Mouse (Mus musculus) hindbrain, embryonic 11.5 days (tissue): ENCODE data around the gene Wt1. TPM values are rescaled to one million over a fixed set of nuclear protein-coding genes. Genes with fewer than 3 reads are reported as not detected.

ENCODE experiments used
- ATAC-seq: fragments of 200-750 bp; cut with Nextera tagmentation; 2 replicates; pipeline ENCODE4 v1.8.0; 2017; ENCODE audit warnings: mild to moderate bottlenecking, moderate TSS enrichment, moderate library complexity; ENCODE audit not compliant: low FRiP score
- DNase-seq: peaks from one replicate; pipeline ENCODE4 v3.0.0-alpha.2; 2015; ENCODE audit warnings: low spot score
- H3K27ac ChIP-seq: fragments of 300-500 bp; sonication (generic); 2 replicates; pipeline ENCODE4 v1.5.1; 2014; ENCODE audit warnings: mild to moderate bottlenecking, low read depth, low read length
- H3K27me3 ChIP-seq: fragments of 300-500 bp; sonication (generic); 2 replicates; pipeline ENCODE4 v1.6.1; 2014; ENCODE audit warnings: mild to moderate bottlenecking, low read length, moderate library complexity, mixed read lengths; ENCODE audit not compliant: control insufficient read depth, insufficient read depth
- H3K36me3 ChIP-seq: fragments of 300-500 bp; sonication (generic); 2 replicates; pipeline ENCODE4 v1.6.1; 2014; ENCODE audit warnings: mild to moderate bottlenecking, low read length, moderate library complexity, mixed read lengths; ENCODE audit not compliant: control insufficient read depth, insufficient read depth
- H3K4me1 ChIP-seq: fragments of 300-500 bp; sonication (generic); replicated peaks from 2 replicates; pipeline ENCODE4 v1.6.1; 2014; ENCODE audit warnings: low read length, mixed read lengths; ENCODE audit not compliant: control insufficient read depth, insufficient read depth
- H3K4me2 ChIP-seq: fragments of 300-500 bp; sonication (generic); replicated peaks from 2 replicates; pipeline ENCODE4 v1.6.1; 2014; ENCODE audit warnings: mild to moderate bottlenecking, low read depth, low read length
- H3K4me3 ChIP-seq: fragments of 300-500 bp; sonication (generic); 2 replicates; pipeline ENCODE4 v1.5.1; 2014; ENCODE audit warnings: low read depth, low read length
- H3K9ac ChIP-seq: fragments of 300-500 bp; sonication (generic); 2 replicates; pipeline ENCODE4 v1.6.1; 2014; ENCODE audit warnings: low read depth, low read length
- H3K9me3 ChIP-seq: fragments of 300-500 bp; sonication (generic); 2 replicates; pipeline ENCODE4 v1.6.1; 2016; ENCODE audit warnings: low read length; ENCODE audit not compliant: control insufficient read depth
- WGBS: fragments of 180-500 bp; shearing (Covaris S2); extraction: QIAGEN DNeasy Blood & Tissue Kit; methylation state at CpG from one replicate; pipeline ENCODE4 v1.1.7; 2014; 5-methylcytosine and 5-hydroxymethylcytosine counted together
- polyA plus RNA-seq: library from polyadenylated mRNA; unstranded; fragments of >200 nt; fragmentation: Nextera tagmentation; extraction: Ambion mirVana; gene quantifications from 2 replicates; pipeline ENCODE4 v1.2.1, GENCODE M21; 2014

Wt1 gene
- polyA plus RNA-seq, 1 experiment from 2014 or later = 0.52 TPM

- no peak overlapping the region for H3K27ac ChIP-seq
- no peaks in the 10 kb centered on the region for H3K9me3 ChIP-seq
- no peak overlapping the region for H3K4me2 ChIP-seq
- 0 out of 2 replicates have a peak, but pooled peaks cover 4% of the 10 kb centered on the region for H3K4me1 ChIP-seq
- 4% methylated on average over 8 of the region's 8 CpGs for WGBS
- H3K9ac ChIP-seq = no peak overlapping the region
- no peaks in the 10 kb centered on the region for H3K36me3 ChIP-seq
- H3K4me3 ChIP-seq = no peak overlapping the region
- peak; percentile 47 for DNase-seq
- no peak for ATAC-seq
- peaks cover 86% of the 10 kb centered on the region for H3K27me3 ChIP-seq
Observed at GRCm38 (mm10) chr2:105123431-105123830, 2.9 kb upstream of the Wt1 start.

- no peak overlapping the region for H3K4me3 ChIP-seq
- no peak for ATAC-seq
- no peaks in the 10 kb centered on the region for H3K9me3 ChIP-seq
- peak; percentile 48 for DNase-seq
- WGBS = 2% methylated on average over 9 of the region's 9 CpGs
- H3K4me2 ChIP-seq = no peak overlapping the region
- H3K9ac ChIP-seq = no peak overlapping the region
- H3K27me3 ChIP-seq = peaks cover 86% of the 10 kb centered on the region
- H3K27ac ChIP-seq = no peak overlapping the region
- H3K4me1 ChIP-seq = 0 out of 2 replicates have a peak, but pooled peaks cover 4% of the 10 kb centered on the region
- H3K36me3 ChIP-seq = no peaks in the 10 kb centered on the region
Observed at GRCm38 (mm10) chr2:105123881-105124280, 2.4 kb upstream of the Wt1 start.

- under 1% methylated on average over 7 of the region's 7 CpGs for whole genome bisulfite sequencing
- no peaks in the 10 kb centered on the region for H3K9me3 ChIP-seq
- no peak overlapping the region for H3K9ac ChIP-seq
- H3K27ac ChIP-seq = no peak overlapping the region
- H3K36me3 ChIP-seq = no peaks in the 10 kb centered on the region
- no peak overlapping the region for H3K4me2 ChIP-seq
- peaks cover 88% of the 10 kb centered on the region for H3K27me3 ChIP-seq
- ATAC-seq (no peak), DNase-seq (peak; percentile 40)
- H3K4me1 ChIP-seq = 0 out of 2 replicates have a peak, but pooled peaks cover 4% of the 10 kb centered on the region
- H3K4me3 ChIP-seq = no peak overlapping the region
Observed at GRCm38 (mm10) chr2:105124391-105124790, 1.9 kb upstream of the Wt1 start.

- Histone ChIP-seq H3K27me3 (peaks cover 88% of the 10 kb centered on the region), H3K4me2 (no peak overlapping the region), H3K4me3 (no peak overlapping the region), H3K9ac (no peak overlapping the region), H3K27ac (no peak overlapping the region), H3K4me1 (0 out of 2 replicates have a peak, but pooled peaks cover 4% of the 10 kb centered on the region), H3K36me3 (no peaks in the 10 kb centered on the region), H3K9me3 (no peaks in the 10 kb centered on the region)
- ATAC-seq (no peak), DNase-seq (peak; percentile 54)
- WGBS = 3% methylated on average over 8 of the region's 8 CpGs
Observed at GRCm38 (mm10) chr2:105125205-105125604, 1.1 kb upstream of the Wt1 start.

- no peak for ATAC-seq
- Histone ChIP-seq H3K36me3 (no peaks in the 10 kb centered on the region), H3K4me2 (no peak overlapping the region), H3K9me3 (no peaks in the 10 kb centered on the region), H3K4me3 (no peak overlapping the region), H3K27me3 (peaks cover 88% of the 10 kb centered on the region), H3K9ac (no peak overlapping the region), H3K27ac (no peak overlapping the region), H3K4me1 (0 out of 2 replicates have a peak, but pooled peaks cover 4% of the 10 kb centered on the region)
- 2% methylated on average over 15 of the region's 15 CpGs for WGBS
- DNase-seq = no peak
Observed at GRCm38 (mm10) chr2:105125641-105126040, 688 bp upstream of the Wt1 start.

- Histone ChIP-seq H3K36me3 (no peaks in the 10 kb centered on the region), H3K4me2 (0 out of 2 replicates have a peak overlapping the region, but pooled peaks have one; percentile 19), H3K27me3 (peaks cover 93% of the 10 kb centered on the region), H3K9ac (no peak overlapping the region), H3K9me3 (no peaks in the 10 kb centered on the region), H3K4me3 (peak overlapping the region; percentile 22), H3K4me1 (0 out of 2 replicates have a peak, but pooled peaks cover 4% of the 10 kb centered on the region), H3K27ac (no peak overlapping the region)
- ATAC-seq (peak; percentile 33), DNase-seq (peak; percentile 66)
- under 1% methylated on average over 68 of the region's 92 CpGs for whole genome bisulfite sequencing
Observed at GRCm38 (mm10) chr2:105126691-105127530, 582 bp downstream of the Wt1 start.

- DNase-seq = peak; percentile 70
- Histone ChIP-seq H3K27me3 (peaks cover 94% of the 10 kb centered on the region), H3K36me3 (no peaks in the 10 kb centered on the region), H3K9me3 (no peaks in the 10 kb centered on the region), H3K27ac (no peak overlapping the region), H3K4me2 (no peak overlapping the region), H3K4me3 (peak overlapping the region; percentile 22; the same call in 1 of the 2 replicates), H3K4me1 (0 out of 2 replicates have a peak, but pooled peaks cover 4% of the 10 kb centered on the region), H3K9ac (no peak overlapping the region)
- WGBS = 1% methylated on average over 52 of the region's 52 CpGs
- 0 out of 2 replicates have a peak, but pooled peaks have one; percentile 4 for ATAC-seq
Observed at GRCm38 (mm10) chr2:105127531-105128480, 1.5 kb downstream of the Wt1 start.

- H3K4me3 ChIP-seq = no peak overlapping the region
- no peak overlapping the region for H3K27ac ChIP-seq
- WGBS = 2% methylated on average over 12 of the region's 12 CpGs
- DNase-seq (peak; percentile 54), ATAC-seq (no peak)
- peaks cover 96% of the 10 kb centered on the region for H3K27me3 ChIP-seq
- H3K4me1 ChIP-seq = 0 out of 2 replicates have a peak, but pooled peaks cover 4% of the 10 kb centered on the region
- H3K4me2 ChIP-seq = no peak overlapping the region
- no peak overlapping the region for H3K9ac ChIP-seq
- no peaks in the 10 kb centered on the region for H3K36me3 ChIP-seq
- no peaks in the 10 kb centered on the region for H3K9me3 ChIP-seq
Observed at GRCm38 (mm10) chr2:105128564-105128963, 2.2 kb downstream of the Wt1 start.
